In genomic region chr13:23506351-23506750, GRCm38 (mm10) we compare ENCODE assay signal across 7 mouse cellular contexts. TPM values are rescaled to one million over a fixed set of nuclear protein-coding genes. Genes with fewer than 3 reads are reported as not detected.
A peak's percentile ranks its signal among the peaks of the same experiment; 100 is the strongest.
DNase-seq lines count a peak whose midpoint lies in the region; ATAC-seq and TF ChIP-seq lines count a peak whose summit lies in the region.

No protein-coding gene starts in this region.

- ATAC-seq in megakaryocyte, adult 5-6 weeks (ENCODE audit: poor library complexity, severe bottlenecking): no peak
- no peak for ATAC-seq in hindbrain, embryonic 12.5 days (ENCODE audit: low FRiP score)
- no peak for ATAC-seq in lung, postnatal 0 days

- peak overlapping the region; percentile 89 for H3K4me3 ChIP-seq in megakaryocyte, embryonic 14.5 days (replicated peaks)
- no peak overlapping the region for H3K4me3 ChIP-seq in hindbrain, embryonic 12.5 days
- no peak overlapping the region for H3K4me3 ChIP-seq in lung, postnatal 0 days (ENCODE audit: low read depth, low read length)

- H3K9ac ChIP-seq in hindbrain, embryonic 12.5 days: no peak overlapping the region
- no peak overlapping the region for H3K9ac ChIP-seq in lung, postnatal 0 days (replicated peaks; ENCODE audit: low read depth)

- WGBS in hindbrain, embryonic 12.5 days: 2% methylated on average over 13 of the region's 13 CpGs
- WGBS in lung, postnatal 0 days: 18% methylated on average over 13 of the region's 13 CpGs

- H3K9me3 ChIP-seq in megakaryocyte, embryonic 14.5 days: no peaks in the 10 kb centered on the region
- H3K9me3 ChIP-seq in hindbrain, embryonic 12.5 days (replicated peaks): no peaks in the 10 kb centered on the region
- H3K9me3 ChIP-seq in lung, postnatal 0 days (ENCODE audit: low read length): no peaks in the 10 kb centered on the region

- peaks cover 2% of the 10 kb centered on the region for H3K27me3 ChIP-seq in megakaryocyte, embryonic 14.5 days (replicated peaks)
- peaks cover 3% of the 10 kb centered on the region; the same call in 1 of the 2 replicates for H3K27me3 ChIP-seq in hindbrain, embryonic 12.5 days
- no peaks in the 10 kb centered on the region for H3K27me3 ChIP-seq in lung, postnatal 0 days (replicated peaks; ENCODE audit: insufficient read depth, low read length)

- peak; percentile 51 for DNase-seq in adrenal gland, postnatal 25 days
- peak; percentile 33 for DNase-seq in lung, postnatal 0 days (ENCODE audit: low spot score)
- DNase-seq in spleen, postnatal 36 days (ENCODE audit: low spot score in 2 of 2): peak; percentile 41 to 44
- DNase-seq in urinary bladder, postnatal 36 days (ENCODE audit: low spot score in 2 of 2): no peak

- TF ChIP-seq EP300 in lung, postnatal 0 days (IDR thresholded peaks at IDR 0.05): no peak

- H3K4me2 ChIP-seq in hindbrain, embryonic 12.5 days (replicated peaks): peak overlapping the region; percentile 51
- H3K4me2 ChIP-seq in lung, postnatal 0 days (replicated peaks; ENCODE audit: low read depth, low read length): no peak overlapping the region; the same call in 1 of the 2 replicates

- H3K36me3 ChIP-seq in megakaryocyte, embryonic 14.5 days (replicated peaks; ENCODE audit: low read length): no peaks in the 10 kb centered on the region
- no peaks in the 10 kb centered on the region for H3K36me3 ChIP-seq in hindbrain, embryonic 12.5 days
- H3K36me3 ChIP-seq in lung, postnatal 0 days (ENCODE audit: insufficient read depth, low read length): no peaks in the 10 kb centered on the region

- TF ChIP-seq CTCF in lung, postnatal 0 days (IDR thresholded peaks at IDR 0.05): no peak

- no peak overlapping the region for H3K27ac ChIP-seq in hindbrain, embryonic 12.5 days
- H3K27ac ChIP-seq in lung, postnatal 0 days (ENCODE audit: low read length): no peak overlapping the region

- peaks cover 62% of the 10 kb centered on the region for H3K4me1 ChIP-seq in megakaryocyte, embryonic 14.5 days
- peaks cover 6% of the 10 kb centered on the region; the same call in 1 of the 2 replicates for H3K4me1 ChIP-seq in hindbrain, embryonic 12.5 days
- H3K4me1 ChIP-seq in lung, postnatal 0 days (ENCODE audit: insufficient read depth, low read depth, low read length): no peaks in the 10 kb centered on the region

RNA-seq across cellular contexts. Expression of gene Btn2a2, which starts 17.7 kb away (rescaled TPM):
- polyA plus RNA-seq in megakaryocyte, embryonic 14.5 days (2012; ENCODE audit: insufficient read depth, low replicate concordance): not detected in 2 replicates
- not detected in 2 replicates for total RNA-seq in megakaryocyte, adult 5-6 weeks (2015)
- total RNA-seq in megakaryocyte, adult 5-6 weeks (2017): not detected in 2 replicates
- not detected in 2 replicates for total RNA-seq in adrenal gland, postnatal 25 days (2021)
- polyA plus RNA-seq in hindbrain, embryonic 12.5 days (2016; fragmentation: Nextera tagmentation; extraction: Ambion mirVana): 0.34 and 0.43 TPM in 2 replicates
- 0.06 and 0.07 TPM in 2 replicates for polyA plus RNA-seq in lung, postnatal 0 days (2015; fragmentation: Nextera tagmentation; extraction: Ambion mirVana)

RNA-seq across cellular contexts. Expression of gene Hist1h4h, which starts 24.5 kb away (rescaled TPM):
- polyA plus RNA-seq in megakaryocyte, embryonic 14.5 days (2012; ENCODE audit: insufficient read depth, low replicate concordance): 443 and 574 TPM in 2 replicates
- 61.7 and 63.9 TPM in 2 replicates for total RNA-seq in megakaryocyte, adult 5-6 weeks (2015)
- 1,033 and 1,202 TPM in 2 replicates for total RNA-seq in megakaryocyte, adult 5-6 weeks (2017)
- total RNA-seq in adrenal gland, postnatal 25 days (2021): 474 and 516 TPM in 2 replicates
- 5.7 and 6.9 TPM in 2 replicates for polyA plus RNA-seq in hindbrain, embryonic 12.5 days (2016; fragmentation: Nextera tagmentation; extraction: Ambion mirVana)
- polyA plus RNA-seq in lung, postnatal 0 days (2015; fragmentation: Nextera tagmentation; extraction: Ambion mirVana): 5.5 and 7.0 TPM in 2 replicates

RNA-seq across cellular contexts. Expression of gene Hist1h2af, which starts 27.4 kb away (rescaled TPM):
- 37.2 and 163 TPM in 2 replicates for polyA plus RNA-seq in megakaryocyte, embryonic 14.5 days (2012; ENCODE audit: insufficient read depth, low replicate concordance)
- total RNA-seq in megakaryocyte, adult 5-6 weeks (2015): 61.9 and 91.1 TPM in 2 replicates
- total RNA-seq in megakaryocyte, adult 5-6 weeks (2017): 1,786 and 1,821 TPM in 2 replicates
- total RNA-seq in adrenal gland, postnatal 25 days (2021): 63.3 and 106 TPM in 2 replicates
- 5.2 TPM in 1 of 2 replicates, not detected in the other for polyA plus RNA-seq in hindbrain, embryonic 12.5 days (2016; fragmentation: Nextera tagmentation; extraction: Ambion mirVana)
- 1.3 and 1.7 TPM in 2 replicates for polyA plus RNA-seq in lung, postnatal 0 days (2015; fragmentation: Nextera tagmentation; extraction: Ambion mirVana)

RNA-seq across cellular contexts. Expression of gene Hist1h3g, which starts 28.9 kb away (rescaled TPM):
- 5.7 and 16.4 TPM in 2 replicates for polyA plus RNA-seq in megakaryocyte, embryonic 14.5 days (2012; ENCODE audit: insufficient read depth, low replicate concordance)
- total RNA-seq in megakaryocyte, adult 5-6 weeks (2015): 225 and 241 TPM in 2 replicates
- 441 and 668 TPM in 2 replicates for total RNA-seq in megakaryocyte, adult 5-6 weeks (2017)
- 24.0 and 39.4 TPM in 2 replicates for total RNA-seq in adrenal gland, postnatal 25 days (2021)
- polyA plus RNA-seq in hindbrain, embryonic 12.5 days (2016; fragmentation: Nextera tagmentation; extraction: Ambion mirVana): 2.2 and 4.4 TPM in 2 replicates
- polyA plus RNA-seq in lung, postnatal 0 days (2015; fragmentation: Nextera tagmentation; extraction: Ambion mirVana): 0.30 and 0.80 TPM in 2 replicates

RNA-seq across cellular contexts. Expression of gene Hist1h2bh, which starts 36.8 kb away (rescaled TPM):
- 1.4 and 2.0 TPM in 2 replicates for polyA plus RNA-seq in megakaryocyte, embryonic 14.5 days (2012; ENCODE audit: insufficient read depth, low replicate concordance)
- total RNA-seq in megakaryocyte, adult 5-6 weeks (2015): 32.3 and 36.5 TPM in 2 replicates
- total RNA-seq in megakaryocyte, adult 5-6 weeks (2017): 143 and 176 TPM in 2 replicates
- 6.6 and 6.8 TPM in 2 replicates for total RNA-seq in adrenal gland, postnatal 25 days (2021)
- polyA plus RNA-seq in hindbrain, embryonic 12.5 days (2016; fragmentation: Nextera tagmentation; extraction: Ambion mirVana): 0.37 and 0.57 TPM in 2 replicates
- polyA plus RNA-seq in lung, postnatal 0 days (2015; fragmentation: Nextera tagmentation; extraction: Ambion mirVana): 0.12 TPM in 1 of 2 replicates, not detected in the other

Comparison
In these comparisons a context has a peak if more than half of its experiments do, and no peak if none do; other contexts are left out.
1. DNase-seq: peak in adrenal gland, postnatal 25 days (single experiment), lung, postnatal 0 days (single experiment) and spleen, postnatal 36 days (2 of 2); none in urinary bladder, postnatal 36 days (0 of 2).
2. RNA of gene Hist1h4h, which starts 24.5 kb away (polyA plus RNA-seq): 443 to 574 TPM in megakaryocyte, embryonic 14.5 days; 5.5 to 7.0 TPM in lung, postnatal 0 days and 5.7 to 6.9 TPM in hindbrain, embryonic 12.5 days; every median in the first group is over 10 times any median in the second.